Mouse (Mus musculus): ENCODE data around the gene Ak3. TPM values are rescaled to one million over a fixed set of nuclear protein-coding genes. Genes with fewer than 3 reads are reported as not detected.

Ak3 gene
- total RNA-seq, 2 experiments from 2014 or later, result 70.0 to 71.5 TPM

- DNase-seq (ENCODE audit: low spot score in 2 of 2), result no peak
These were observed 49.7 kb downstream of the Ak3 start for GRCm38 (mm10) chr19:28997976-28998630.

GRCm38 (mm10) chr19:28995366-28995765 is 52.4 kb downstream of the Ak3 start:
- no peak for DNase-seq (ENCODE audit: low spot score in 2 of 2)

GRCm38 (mm10) chr19:28994870-28995269 is 52.9 kb downstream of the Ak3 start:
- DNase-seq (ENCODE audit: low spot score in 2 of 2), result no peak

- no peak for DNase-seq (ENCODE audit: low spot score in 2 of 2)
These were observed 56.4 kb downstream of the Ak3 start for GRCm38 (mm10) chr19:28991391-28991790.

GRCm38 (mm10) chr19:28990590-28991221 is 57.1 kb downstream of the Ak3 start:
- no peak for DNase-seq (ENCODE audit: low spot score in 2 of 2)

GRCm38 (mm10) chr19:28990194-28990589 is 57.6 kb downstream of the Ak3 start, which contains the start of gene Cdc37l1:
Gene Cdc37l1 (plus strand): TSS chr19:28990352.
- DNase-seq (ENCODE audit: low spot score in 2 of 2), result peak; percentile 99

- DNase-seq (ENCODE audit: low spot score in 2 of 2), result no peak
These were observed 58.2 kb downstream of the Ak3 start for GRCm38 (mm10) chr19:28989515-28989914.

- DNase-seq (ENCODE audit: low spot score in 2 of 2), result no peak
These were observed 65.1 kb downstream of the Ak3 start for GRCm38 (mm10) chr19:28982617-28983016.

GRCm38 (mm10) chr19:28974862-28975611 is 72.7 kb downstream of the Ak3 start:
- DNase-seq (ENCODE audit: low spot score in 2 of 2), result peak; percentile 45 to 66

Other genes with a start within 250 kb of the Ak3 start
- gene Slc1a1, start 212.9 kb downstream of the Ak3 start, total RNA-seq (2021), result under 1 TPM; 0.65 to 0.69 TPM
- 1 to 10 TPM; 4.6 to 4.8 TPM for gene Plpp6, start 84.0 kb downstream of the Ak3 start, total RNA-seq (2021)
- gene 4430402I18Rik, start 80.2 kb downstream of the Ak3 start, total RNA-seq (2021), result 1 to 10 TPM; 4.4 to 8.6 TPM
- 10 to 100 TPM; 33.2 to 39.2 TPM for gene Cdc37l1, start 57.6 kb downstream of the Ak3 start, total RNA-seq (2021)
- 10 to 100 TPM; 11.6 to 12.6 TPM for gene Rcl1, start 53.4 kb upstream of the Ak3 start, total RNA-seq (2021)
- gene Jak2, start 203.9 kb upstream of the Ak3 start, total RNA-seq (2021), result 10 to 100 TPM; 16.2 to 18.4 TPM